Mouse (Mus musculus) neural tube, embryonic 15.5 days (tissue): Measurements from ENCODE around the gene Smyd4. TPM values are rescaled to one million over a fixed set of nuclear protein-coding genes. Genes with fewer than 3 reads are reported as not detected.
"Not testable (repeated sequence)": the region's sequence is repeated elsewhere in the genome, so short reads cannot be mapped to it uniquely, and the experiment has no call there.

Experiments used
- ATAC-seq: fragments of 200-750 bp; cut with Nextera tagmentation; 2 replicates; pipeline ENCODE4 v1.8.0; 2017; ENCODE audit warnings: mild to moderate bottlenecking, moderate TSS enrichment, moderate library complexity; ENCODE audit not compliant: low FRiP score
- H3K27ac ChIP-seq: fragments of 300-500 bp; sonication (generic); replicated peaks from 2 replicates; pipeline ENCODE4 v1.5.1; 2015; ENCODE audit warnings: mild to moderate bottlenecking, inconsistent platforms
- H3K27me3 ChIP-seq: fragments of 300-500 bp; sonication (generic); replicated peaks from 2 replicates; pipeline ENCODE4 v1.6.1; 2015; ENCODE audit warnings: inconsistent platforms
- H3K36me3 ChIP-seq: fragments of 300-500 bp; sonication (generic); 2 replicates; pipeline ENCODE4 v1.6.1; 2015; ENCODE audit warnings: inconsistent platforms
- H3K4me1 ChIP-seq: fragments of 300-500 bp; sonication (generic); 2 replicates; pipeline ENCODE4 v1.6.1; 2015; ENCODE audit warnings: inconsistent platforms
- H3K4me2 ChIP-seq: fragments of 300-500 bp; sonication (generic); 2 replicates; pipeline ENCODE4 v1.6.1; 2015; ENCODE audit warnings: inconsistent platforms, mild to moderate bottlenecking, moderate library complexity
- H3K4me3 ChIP-seq: fragments of 300-500 bp; sonication (generic); replicated peaks from 2 replicates; pipeline ENCODE4 v1.5.1; 2015; ENCODE audit warnings: mild to moderate bottlenecking, inconsistent platforms
- H3K9ac ChIP-seq: fragments of 300-500 bp; sonication (generic); replicated peaks from 2 replicates; pipeline ENCODE4 v1.6.1; 2015; ENCODE audit warnings: mild to moderate bottlenecking, inconsistent platforms
- H3K9me3 ChIP-seq: fragments of 300-500 bp; sonication (generic); replicated peaks from 2 replicates; pipeline ENCODE4 v1.6.1; 2016; ENCODE audit warnings: inconsistent platforms
- WGBS: fragments of 180-500 bp; shearing (Covaris S2); methylation state at CpG from one replicate; pipeline ENCODE4 v1.1.7; 2015; ENCODE audit warnings: mixed read lengths; 5-methylcytosine and 5-hydroxymethylcytosine counted together
- polyA plus RNA-seq: library from polyadenylated mRNA; unstranded; fragments of >200 nt; fragmentation: Nextera tagmentation; extraction: Ambion mirVana; gene quantifications from 2 replicates; pipeline ENCODE4 v1.2.1, GENCODE M21; 2015

Gene Smyd4
- polyA plus RNA-seq, 1 experiment from 2014 or later = 18.7 TPM

GRCm38 (mm10) chr11:75347188-75347585 lies 1.0 kb upstream of the Smyd4 start:
- no peak overlapping the region for H3K27ac ChIP-seq
- peaks cover 23% of the 10 kb centered on the region for H3K4me1 ChIP-seq
- H3K27me3 ChIP-seq = no peaks in the 10 kb centered on the region
- ATAC-seq = no peak
- WGBS = 48% methylated on average over 10 of the region's 10 CpGs
- H3K4me2 ChIP-seq = peak overlapping the region; percentile 94
- peak overlapping the region; percentile 63; the same call in 1 of the 2 replicates for H3K9ac ChIP-seq
- no peaks in the 10 kb centered on the region for H3K36me3 ChIP-seq
- no peaks in the 10 kb centered on the region for H3K9me3 ChIP-seq
- peak overlapping the region; percentile 61 for H3K4me3 ChIP-seq

GRCm38 (mm10) chr11:75347596-75347995 lies 637 bp upstream of the Smyd4 start:
- H3K27ac ChIP-seq = peak overlapping the region; percentile 74
- WGBS = under 1% methylated on average over 10 of the region's 10 CpGs
- H3K9ac ChIP-seq = peak overlapping the region; percentile 63
- H3K27me3 ChIP-seq = no peaks in the 10 kb centered on the region
- H3K36me3 ChIP-seq = no peaks in the 10 kb centered on the region
- peak overlapping the region; percentile 61 for H3K4me3 ChIP-seq
- peak overlapping the region; percentile 94 for H3K4me2 ChIP-seq
- no peaks in the 10 kb centered on the region for H3K9me3 ChIP-seq
- no peak for ATAC-seq
- peaks cover 23% of the 10 kb centered on the region for H3K4me1 ChIP-seq

- Histone ChIP-seq H3K4me2 (peak overlapping the region; percentile 94), H3K9me3 (no peaks in the 10 kb centered on the region), H3K4me1 (peaks cover 23% of the 10 kb centered on the region), H3K36me3 (no peaks in the 10 kb centered on the region; the same call in 1 of the 2 replicates), H3K9ac (peak overlapping the region; percentile 68), H3K27me3 (no peaks in the 10 kb centered on the region), H3K27ac (peak overlapping the region; percentile 72), H3K4me3 (peak overlapping the region; percentile 61)
- WGBS = 49% methylated on average over 10 of the region's 10 CpGs
- no peak for ATAC-seq
These were observed 643 bp downstream of the Smyd4 start for GRCm38 (mm10) chr11:75348890-75349261.

GRCm38 (mm10) chr11:75351225-75351624 lies 3.0 kb downstream of the Smyd4 start:
- Histone ChIP-seq H3K36me3 (peaks cover 4% of the 10 kb centered on the region; the same call in 1 of the 2 replicates), H3K9me3 (no peaks in the 10 kb centered on the region), H3K4me1 (peaks cover 22% of the 10 kb centered on the region), H3K4me2 (no peak overlapping the region), H3K27me3 (no peaks in the 10 kb centered on the region), H3K27ac (no peak overlapping the region), H3K9ac (no peak overlapping the region), H3K4me3 (no peak overlapping the region)
- no peak for ATAC-seq

GRCm38 (mm10) chr11:75355475-75355874 lies 7.2 kb downstream of the Smyd4 start:
- WGBS = 80% methylated on average over 1 of the region's 1 CpGs
- Histone ChIP-seq H3K36me3 (peaks cover 4% of the 10 kb centered on the region; the same call in 1 of the 2 replicates), H3K27ac (no peak overlapping the region), H3K4me2 (no peak overlapping the region), H3K9ac (no peak overlapping the region), H3K4me1 (no peaks in the 10 kb centered on the region), H3K27me3 (no peaks in the 10 kb centered on the region), H3K9me3 (no peaks in the 10 kb centered on the region), H3K4me3 (no peak overlapping the region)
- no peak for ATAC-seq

GRCm38 (mm10) chr11:75377125-75377524 lies 28.9 kb downstream of the Smyd4 start:
- no peaks in the 10 kb centered on the region for H3K36me3 ChIP-seq
- no peak overlapping the region for H3K9ac ChIP-seq
- H3K4me1 ChIP-seq = no peaks in the 10 kb centered on the region
- H3K4me2 ChIP-seq = no peak overlapping the region
- 90% methylated on average over 1 of the region's 1 CpGs for WGBS
- H3K27ac ChIP-seq = no peak overlapping the region
- no peak overlapping the region for H3K4me3 ChIP-seq
- ATAC-seq = no peak
- H3K27me3 ChIP-seq = no peaks in the 10 kb centered on the region
- no peaks in the 10 kb centered on the region for H3K9me3 ChIP-seq

GRCm38 (mm10) chr11:75378786-75379185 lies 30.6 kb downstream of the Smyd4 start:
- H3K27me3 ChIP-seq, H3K4me1 ChIP-seq, H3K36me3 ChIP-seq, H3K4me2 ChIP-seq, H3K4me3 ChIP-seq, H3K9ac ChIP-seq, H3K27ac ChIP-seq, H3K9me3 ChIP-seq, ATAC-seq: not testable (repeated sequence)
- WGBS = 92% methylated on average over 2 of the region's 2 CpGs

GRCm38 (mm10) chr11:75383529-75383928 lies 35.3 kb downstream of the Smyd4 start:
- H3K4me1 ChIP-seq = not testable (repeated sequence)
- WGBS = 60% methylated on average over 3 of the region's 3 CpGs

GRCm38 (mm10) chr11:75395611-75396010 lies 47.4 kb downstream of the Smyd4 start:
- H3K9me3 ChIP-seq = no peaks in the 10 kb centered on the region
- no peaks in the 10 kb centered on the region for H3K36me3 ChIP-seq
- H3K27me3 ChIP-seq = no peaks in the 10 kb centered on the region
- H3K4me2 ChIP-seq = no peak overlapping the region
- no peak for ATAC-seq
- no peak overlapping the region for H3K27ac ChIP-seq
- no peaks in the 10 kb centered on the region for H3K4me1 ChIP-seq
- no peak overlapping the region for H3K9ac ChIP-seq
- 89% methylated on average over 1 of the region's 1 CpGs for WGBS
- no peak overlapping the region for H3K4me3 ChIP-seq

More at GRCm38 (mm10) chr11:75383529-75383928, 35.3 kb downstream of the Smyd4 start:
- H3K9ac ChIP-seq, H3K27me3 ChIP-seq, ATAC-seq, H3K4me2 ChIP-seq, H3K9me3 ChIP-seq, H3K4me3 ChIP-seq, H3K27ac ChIP-seq, H3K36me3 ChIP-seq: not testable (repeated sequence)

- Histone ChIP-seq H3K27ac (no peak overlapping the region), H3K4me3 (no peak overlapping the region), H3K9ac (no peak overlapping the region), H3K9me3 (no peaks in the 10 kb centered on the region), H3K36me3 (no peaks in the 10 kb centered on the region), H3K4me2 (no peak overlapping the region), H3K4me1 (no peaks in the 10 kb centered on the region), H3K27me3 (no peaks in the 10 kb centered on the region)
- WGBS = 79% methylated on average over 7 of the region's 7 CpGs
- ATAC-seq = no peak
These were observed 49.2 kb downstream of the Smyd4 start for GRCm38 (mm10) chr11:75397452-75397851.

GRCm38 (mm10) chr11:75399411-75399841 lies 51.2 kb downstream of the Smyd4 start:
- Histone ChIP-seq H3K27ac (no peak overlapping the region), H3K9ac (no peak overlapping the region), H3K9me3 (no peaks in the 10 kb centered on the region), H3K4me1 (no peaks in the 10 kb centered on the region), H3K27me3 (no peaks in the 10 kb centered on the region), H3K4me2 (no peak overlapping the region), H3K4me3 (no peak overlapping the region), H3K36me3 (no peaks in the 10 kb centered on the region)
- WGBS = 81% methylated on average over 11 of the region's 11 CpGs
- ATAC-seq = no peak

- Histone ChIP-seq H3K27me3 (no peaks in the 10 kb centered on the region), H3K4me2 (no peak overlapping the region), H3K27ac (no peak overlapping the region), H3K4me1 (no peaks in the 10 kb centered on the region), H3K4me3 (no peak overlapping the region), H3K9me3 (no peaks in the 10 kb centered on the region), H3K9ac (no peak overlapping the region), H3K36me3 (no peaks in the 10 kb centered on the region)
- no peak for ATAC-seq
- WGBS = 60% methylated on average over 9 of the region's 9 CpGs
These were observed 51.9 kb downstream of the Smyd4 start for GRCm38 (mm10) chr11:75400099-75400498.

GRCm38 (mm10) chr11:75402271-75402690 lies 54.0 kb downstream of the Smyd4 start:
- Histone ChIP-seq H3K9me3 (no peaks in the 10 kb centered on the region), H3K27me3 (no peaks in the 10 kb centered on the region), H3K4me1 (no peaks in the 10 kb centered on the region), H3K36me3 (no peaks in the 10 kb centered on the region), H3K4me2 (no peak overlapping the region), H3K9ac (no peak overlapping the region), H3K4me3 (no peak overlapping the region), H3K27ac (peak overlapping the region; percentile 28; the same call in 1 of the 2 replicates)
- ATAC-seq = peak; percentile 59; the same call in 1 of the 2 replicates
- 67% methylated on average over 5 of the region's 5 CpGs for WGBS
